Comparison of ENCODE assay signal across 7 mouse cellular contexts in genomic region chr6:91472319-91472718, GRCm38 (mm10). TPM values are rescaled to one million over a fixed set of nuclear protein-coding genes. Genes with fewer than 3 reads are reported as not detected.
DNase-seq lines count a peak whose midpoint lies in the region; ATAC-seq and TF ChIP-seq lines count a peak whose summit lies in the region.

No protein-coding gene starts in this region.

- no peak for TF ChIP-seq CTCF in heart, postnatal 0 days (IDR thresholded peaks at IDR 0.05; ENCODE audit: low read depth)
- no peak for TF ChIP-seq CTCF in liver, postnatal 0 days (IDR thresholded peaks at IDR 0.05; ENCODE audit: low read depth)

- peak overlapping the region; percentile 65 for H3K4me2 ChIP-seq in lung, embryonic 15.5 days
- H3K4me2 ChIP-seq in heart, postnatal 0 days (ENCODE audit: low read depth, low read length): peak overlapping the region; percentile 70
- peak overlapping the region; percentile 99 for H3K4me2 ChIP-seq in liver, postnatal 0 days (ENCODE audit: low read depth, low read length)

- peak overlapping the region; percentile 81 for H3K9ac ChIP-seq in lung, embryonic 15.5 days
- peak overlapping the region; percentile 57; the same call in 1 of the 2 replicates for H3K9ac ChIP-seq in heart, postnatal 0 days (replicated peaks; ENCODE audit: low read depth, low read length)
- H3K9ac ChIP-seq in liver, postnatal 0 days (replicated peaks): peak overlapping the region; percentile 88

- no peak for DNase-seq in lung, postnatal 14 days
- DNase-seq in heart, postnatal 0 days (ENCODE audit: low spot score): no peak
- DNase-seq in liver, postnatal 0 days: no peak
- DNase-seq in thymus, postnatal 4 days: peak; percentile 17
- no peak for DNase-seq in gastrocnemius, postnatal 14 days

- no peaks in the 10 kb centered on the region for H3K27me3 ChIP-seq in lung, embryonic 15.5 days
- no peaks in the 10 kb centered on the region for H3K27me3 ChIP-seq in heart, postnatal 0 days (ENCODE audit: control insufficient read depth, insufficient read depth, low read length)
- no peaks in the 10 kb centered on the region for H3K27me3 ChIP-seq in liver, postnatal 0 days (ENCODE audit: insufficient read depth, low read length)

- TF ChIP-seq EP300 in heart, postnatal 0 days (IDR thresholded peaks at IDR 0.05; ENCODE audit: low read depth): no peak
- TF ChIP-seq EP300 in liver, postnatal 0 days (IDR thresholded peaks at IDR 0.05; ENCODE audit: low read depth): no peak

- no peak for ATAC-seq in lung, embryonic 15.5 days (ENCODE audit: borderline replicate concordance, extremely low read depth, low FRiP score, low TSS enrichment)
- ATAC-seq in heart, postnatal 0 days (ENCODE audit: insufficient read depth, low read depth): no peak
- ATAC-seq in liver, postnatal 0 days: no peak

- H3K27ac ChIP-seq in lung, embryonic 15.5 days: peak overlapping the region; percentile 76
- H3K27ac ChIP-seq in brown adipose tissue, adult 24 weeks (replicated peaks; ENCODE audit: low read depth, low read length): no peak overlapping the region
- no peak overlapping the region for H3K27ac ChIP-seq in heart, postnatal 0 days (ENCODE audit: low read depth)
- H3K27ac ChIP-seq in liver, postnatal 0 days (ENCODE audit: low read depth): peak overlapping the region; percentile 90; the same call in 1 of the 2 replicates

- intact Hi-C loops in gastrocnemius, postnatal 14 days (cut with DNase I; ENCODE audit: low total_unique reads): no loop called here

- H3K36me3 ChIP-seq in lung, embryonic 15.5 days: peaks cover 11% of the 10 kb centered on the region
- H3K36me3 ChIP-seq in heart, postnatal 0 days (replicated peaks; ENCODE audit: control insufficient read depth, insufficient read depth, low read length): peaks cover 10% of the 10 kb centered on the region
- H3K36me3 ChIP-seq in liver, postnatal 0 days (replicated peaks; ENCODE audit: insufficient read depth, low read length): peaks cover 6% of the 10 kb centered on the region

- H3K4me1 ChIP-seq in lung, embryonic 15.5 days: peaks cover 20% of the 10 kb centered on the region
- peaks cover 8% of the 10 kb centered on the region; the same call in 1 of the 2 replicates for H3K4me1 ChIP-seq in brown adipose tissue, adult 24 weeks (ENCODE audit: control insufficient read depth, insufficient read depth, insufficient read length, low read length)
- peaks cover 15% of the 10 kb centered on the region for H3K4me1 ChIP-seq in heart, postnatal 0 days (ENCODE audit: control insufficient read depth, insufficient read depth)
- H3K4me1 ChIP-seq in liver, postnatal 0 days (ENCODE audit: insufficient read depth): peaks cover 22% of the 10 kb centered on the region

- no peaks in the 10 kb centered on the region for H3K9me3 ChIP-seq in lung, embryonic 15.5 days
- H3K9me3 ChIP-seq in heart, postnatal 0 days (replicated peaks; ENCODE audit: control insufficient read depth, low read length): no peaks in the 10 kb centered on the region
- no peaks in the 10 kb centered on the region for H3K9me3 ChIP-seq in liver, postnatal 0 days (ENCODE audit: low read length)

- H3K4me3 ChIP-seq in lung, embryonic 15.5 days: peak overlapping the region; percentile 87
- H3K4me3 ChIP-seq in brown adipose tissue, adult 24 weeks (ENCODE audit: insufficient read depth, low read depth, low read length): peak overlapping the region; percentile 77
- H3K4me3 ChIP-seq in heart, postnatal 0 days (ENCODE audit: low read depth, low read length): peak overlapping the region; percentile 76
- peak overlapping the region; percentile 82 for H3K4me3 ChIP-seq in liver, postnatal 0 days (ENCODE audit: low read depth, low read length)

- WGBS in lung, embryonic 15.5 days: 27% methylated on average over 6 of the region's 6 CpGs
- WGBS in heart, postnatal 0 days: 38% methylated on average over 6 of the region's 6 CpGs
- 16% methylated on average over 6 of the region's 6 CpGs for WGBS in liver, postnatal 0 days (ENCODE audit: insufficient replicate concordance)

RNA-seq across cellular contexts. Expression of gene Chchd4, which starts 1.0 kb away (rescaled TPM):
- polyA plus RNA-seq in lung, embryonic 15.5 days (2015; fragmentation: Nextera tagmentation; extraction: Ambion mirVana): 24.7 and 25.2 TPM in 2 replicates
- polyA plus RNA-seq in brown adipose tissue, adult 24 weeks (2012; ENCODE audit: insufficient read depth, insufficient read length, missing spikeins): 15.7 and 19.6 TPM in 2 replicates
- total RNA-seq in heart, postnatal 0 days (2014; rRNA removed; ENCODE audit: low replicate concordance): 13.6 and 25.4 TPM in 2 replicates
- 28.0 and 30.9 TPM in 2 replicates for polyA plus RNA-seq in heart, postnatal 0 days (2015; fragmentation: Nextera tagmentation; extraction: Ambion mirVana)
- polyA plus RNA-seq in liver, postnatal 0 days (2015; fragmentation: Nextera tagmentation; extraction: Ambion mirVana): 10.7 and 11.3 TPM in 2 replicates
- total RNA-seq in gastrocnemius, postnatal 14 days (2021): 1 to 10 TPM; 8.0 to 8.7 TPM

RNA-seq across cellular contexts. Expression of gene Tmem43, which starts 1.2 kb away (rescaled TPM):
- polyA plus RNA-seq in lung, embryonic 15.5 days (2015; fragmentation: Nextera tagmentation; extraction: Ambion mirVana): 50.9 and 52.5 TPM in 2 replicates
- 33.9 and 34.2 TPM in 2 replicates for polyA plus RNA-seq in brown adipose tissue, adult 24 weeks (2012; ENCODE audit: insufficient read depth, insufficient read length, missing spikeins)
- 41.3 and 43.9 TPM in 2 replicates for total RNA-seq in heart, postnatal 0 days (2014; rRNA removed; ENCODE audit: low replicate concordance)
- 16.9 and 18.8 TPM in 2 replicates for polyA plus RNA-seq in heart, postnatal 0 days (2015; fragmentation: Nextera tagmentation; extraction: Ambion mirVana)
- polyA plus RNA-seq in liver, postnatal 0 days (2015; fragmentation: Nextera tagmentation; extraction: Ambion mirVana): 6.9 and 8.1 TPM in 2 replicates
- total RNA-seq in gastrocnemius, postnatal 14 days (2021): 10 to 100 TPM; 37.5 to 41.7 TPM

RNA-seq across cellular contexts. Expression of gene Xpc, which starts 43.4 kb away (rescaled TPM):
- 16.4 and 17.2 TPM in 2 replicates for polyA plus RNA-seq in lung, embryonic 15.5 days (2015; fragmentation: Nextera tagmentation; extraction: Ambion mirVana)
- polyA plus RNA-seq in brown adipose tissue, adult 24 weeks (2012; ENCODE audit: insufficient read depth, insufficient read length, missing spikeins): 8.6 and 15.5 TPM in 2 replicates
- total RNA-seq in heart, postnatal 0 days (2014; rRNA removed; ENCODE audit: low replicate concordance): 5.7 and 7.7 TPM in 2 replicates
- 9.8 and 11.3 TPM in 2 replicates for polyA plus RNA-seq in heart, postnatal 0 days (2015; fragmentation: Nextera tagmentation; extraction: Ambion mirVana)
- polyA plus RNA-seq in liver, postnatal 0 days (2015; fragmentation: Nextera tagmentation; extraction: Ambion mirVana): 6.3 and 6.7 TPM in 2 replicates
- 1 to 10 TPM; 6.8 to 7.2 TPM for total RNA-seq in gastrocnemius, postnatal 14 days (2021)

RNA-seq across cellular contexts. Expression of gene Lsm3, which starts 43.4 kb away (rescaled TPM):
- 272 and 305 TPM in 2 replicates for polyA plus RNA-seq in lung, embryonic 15.5 days (2015; fragmentation: Nextera tagmentation; extraction: Ambion mirVana)
- 50.9 and 64.4 TPM in 2 replicates for polyA plus RNA-seq in brown adipose tissue, adult 24 weeks (2012; ENCODE audit: insufficient read depth, insufficient read length, missing spikeins)
- 32.1 and 42.8 TPM in 2 replicates for total RNA-seq in heart, postnatal 0 days (2014; rRNA removed; ENCODE audit: low replicate concordance)
- 145 and 151 TPM in 2 replicates for polyA plus RNA-seq in heart, postnatal 0 days (2015; fragmentation: Nextera tagmentation; extraction: Ambion mirVana)
- 67.8 and 69.6 TPM in 2 replicates for polyA plus RNA-seq in liver, postnatal 0 days (2015; fragmentation: Nextera tagmentation; extraction: Ambion mirVana)
- 10 to 100 TPM; 37.0 to 41.9 TPM for total RNA-seq in gastrocnemius, postnatal 14 days (2021)

Comparison
In these comparisons a context has a peak if more than half of its experiments do, and no peak if none do; other contexts are left out.
1. H3K27ac ChIP-seq: peak in lung, embryonic 15.5 days (single experiment) and liver, postnatal 0 days (single experiment); none in brown adipose tissue, adult 24 weeks (single experiment) and heart, postnatal 0 days (single experiment).
2. Peak in every context shown above with its lines, with median percentiles within 50 percentile points of each other: H3K4me2 ChIP-seq, H3K4me3 ChIP-seq and H3K9ac ChIP-seq.